In genomic region chr12:16896073-16896789, GRCm38 (mm10) we compare ENCODE assay signal across 8 mouse cellular contexts. TPM values are rescaled to one million over a fixed set of nuclear protein-coding genes. Genes with fewer than 3 reads are reported as not detected.
DNase-seq lines count a peak whose midpoint lies in the region; ATAC-seq and TF ChIP-seq lines count a peak whose summit lies in the region.

No protein-coding gene starts in this region.

- H3K9me3 ChIP-seq in lung, embryonic 15.5 days: no peaks in the 10 kb centered on the region
- H3K9me3 ChIP-seq in heart, embryonic 14.5 days (ENCODE audit: control insufficient read depth, low read length): no peaks in the 10 kb centered on the region
- no peaks in the 10 kb centered on the region for H3K9me3 ChIP-seq in liver, embryonic 13.5 days (replicated peaks)

- no peak for ATAC-seq in lung, embryonic 15.5 days (ENCODE audit: borderline replicate concordance, extremely low read depth, low FRiP score, low TSS enrichment)
- ATAC-seq in heart, embryonic 14.5 days (ENCODE audit: insufficient number of reproducible peaks, insufficient read depth, low FRiP score, low read depth): no peak
- no peak for ATAC-seq in liver, embryonic 13.5 days (ENCODE audit: low read depth)
- ATAC-seq in CD4-positive, CD25-positive, alpha-beta regulatory T cell, adult 4 months: no peak

- no peaks in the 10 kb centered on the region for H3K36me3 ChIP-seq in lung, embryonic 15.5 days
- no peaks in the 10 kb centered on the region for H3K36me3 ChIP-seq in heart, embryonic 14.5 days (ENCODE audit: control insufficient read depth, insufficient read depth, low read length)
- no peaks in the 10 kb centered on the region for H3K36me3 ChIP-seq in liver, embryonic 13.5 days

- H3K4me3 ChIP-seq in lung, embryonic 15.5 days: peak overlapping the region; percentile 98
- H3K4me3 ChIP-seq in bone marrow macrophage, adult 2 months (ENCODE audit: insufficient read depth, low read length): peak overlapping the region; percentile 93
- H3K4me3 ChIP-seq in heart, embryonic 14.5 days (ENCODE audit: control insufficient read depth in 1 of 2, insufficient read depth in 1 of 2, low read depth in 1 of 2, low read length in 2 of 2): peak overlapping the region; percentile 73 to 93
- peak overlapping the region; percentile 98 for H3K4me3 ChIP-seq in liver, embryonic 13.5 days (replicated peaks)

- H3K9ac ChIP-seq in lung, embryonic 15.5 days: peak overlapping the region; percentile 85
- H3K9ac ChIP-seq in heart, embryonic 14.5 days (ENCODE audit: low read length): peak overlapping the region; percentile 98
- H3K9ac ChIP-seq in liver, embryonic 13.5 days: peak overlapping the region; percentile 97

- no peak for TF ChIP-seq CTCF in bone marrow macrophage, adult 2 months (IDR thresholded peaks at IDR 0.05; ENCODE audit: low read depth, low read length)

- no peak for TF ChIP-seq POLR2A in bone marrow macrophage, adult 2 months (IDR thresholded peaks at IDR 0.05; ENCODE audit: borderline replicate concordance, low read depth, low read length)

- H3K4me1 ChIP-seq in lung, embryonic 15.5 days: peaks cover 35% of the 10 kb centered on the region
- H3K4me1 ChIP-seq in bone marrow macrophage, adult 2 months (ENCODE audit: control insufficient read depth, insufficient read depth, low read length): peaks cover 21% of the 10 kb centered on the region
- peaks cover 4 to 45% of the 10 kb centered on the region in 2 experiments for H3K4me1 ChIP-seq in heart, embryonic 14.5 days (ENCODE audit: control insufficient read depth in 2 of 2, insufficient read depth in 2 of 2, low read length in 2 of 2)
- H3K4me1 ChIP-seq in liver, embryonic 13.5 days (replicated peaks): peaks cover 64% of the 10 kb centered on the region

- peak overlapping the region; percentile 72 for H3K4me2 ChIP-seq in lung, embryonic 15.5 days
- H3K4me2 ChIP-seq in heart, embryonic 14.5 days (ENCODE audit: low read length): peak overlapping the region; percentile 85
- peak overlapping the region; percentile 92 for H3K4me2 ChIP-seq in liver, embryonic 13.5 days

- DNase-seq in lung, postnatal 10 days: no peak
- no peak for DNase-seq in liver, embryonic 13.5 days
- DNase-seq in layer of hippocampus, postnatal 25 days (ENCODE audit: extremely low spot score in 1 of 2, low spot score in 1 of 2): no peak
- DNase-seq in left cerebral cortex, adult 11 months (ENCODE audit: low spot score): no peak

- H3K27me3 ChIP-seq in lung, embryonic 15.5 days: no peaks in the 10 kb centered on the region
- no peaks in the 10 kb centered on the region for H3K27me3 ChIP-seq in heart, embryonic 14.5 days (ENCODE audit: control insufficient read depth, insufficient read depth, low read length)
- H3K27me3 ChIP-seq in liver, embryonic 13.5 days: no peaks in the 10 kb centered on the region

- H3K27ac ChIP-seq in lung, embryonic 15.5 days: peak overlapping the region; percentile 99; the same call in 1 of the 2 replicates
- 0 out of 2 replicates have a peak overlapping the region, but pooled peaks have one; percentile 73 for H3K27ac ChIP-seq in bone marrow macrophage, adult 2 months (ENCODE audit: insufficient read depth, low read depth, low read length)
- H3K27ac ChIP-seq in heart, embryonic 14.5 days (replicated peaks in 1 of 2; ENCODE audit: control insufficient read depth in 1 of 2, insufficient read depth in 1 of 2, low read depth in 2 of 2, low read length in 2 of 2): peak overlapping the region; percentile 63 to 99
- peak overlapping the region; percentile 65 for H3K27ac ChIP-seq in liver, embryonic 13.5 days

- 1% methylated on average over 8 of the region's 8 CpGs for WGBS in lung, embryonic 15.5 days
- 4% methylated on average over 8 of the region's 8 CpGs for WGBS in heart, embryonic 14.5 days
- WGBS in liver, embryonic 13.5 days (ENCODE audit: insufficient replicate concordance): 12% methylated on average over 8 of the region's 8 CpGs

RNA-seq across cellular contexts. Expression of gene Rock2, which starts 1.5 kb away (rescaled TPM):
- polyA plus RNA-seq in lung, embryonic 15.5 days (2015; fragmentation: Nextera tagmentation; extraction: Ambion mirVana): 20.0 and 20.9 TPM in 2 replicates
- 46.8 and 47.9 TPM in 2 replicates for polyA plus RNA-seq in bone marrow macrophage, adult 2 months (2012; ENCODE audit: insufficient read depth, insufficient read length, missing spikeins)
- 24.8 and 26.7 TPM in 2 replicates for polyA plus RNA-seq in heart, embryonic 14.5 days (2014; fragmentation: Nextera tagmentation; extraction: Ambion mirVana)
- 7.0 and 7.7 TPM in 2 replicates for polyA plus RNA-seq in liver, embryonic 13.5 days (2015; fragmentation: Nextera tagmentation; extraction: Ambion mirVana)
- polyA plus RNA-seq in CD4-positive, CD25-positive, alpha-beta regulatory T cell, adult 4 months (2017; shearing (Covaris generic)): 10 to 100 TPM; 14.1 to 18.1 TPM
- total RNA-seq in layer of hippocampus, postnatal 25 days (2021): 100 to 1,000 TPM; 120 to 134 TPM
